Mouse (Mus musculus) right cerebral cortex, postnatal 10 days (tissue): Measurements from ENCODE around the gene BC029722.
A peak's percentile ranks its signal among the peaks of the same experiment; 100 is the strongest.

Experiments
- DNase-seq, 2 experiments: peaks; one replicate each; pipeline ENCODE4 v3.0.0; 2021; ENCODE audit warnings: low spot score in 2 of 2

Gene BC029722

GRCm38 (mm10) chr2:155818596-155819391 is 432 bp downstream of the BC029722 start:
- DNase-seq, result peak; percentile 95

DNA sequence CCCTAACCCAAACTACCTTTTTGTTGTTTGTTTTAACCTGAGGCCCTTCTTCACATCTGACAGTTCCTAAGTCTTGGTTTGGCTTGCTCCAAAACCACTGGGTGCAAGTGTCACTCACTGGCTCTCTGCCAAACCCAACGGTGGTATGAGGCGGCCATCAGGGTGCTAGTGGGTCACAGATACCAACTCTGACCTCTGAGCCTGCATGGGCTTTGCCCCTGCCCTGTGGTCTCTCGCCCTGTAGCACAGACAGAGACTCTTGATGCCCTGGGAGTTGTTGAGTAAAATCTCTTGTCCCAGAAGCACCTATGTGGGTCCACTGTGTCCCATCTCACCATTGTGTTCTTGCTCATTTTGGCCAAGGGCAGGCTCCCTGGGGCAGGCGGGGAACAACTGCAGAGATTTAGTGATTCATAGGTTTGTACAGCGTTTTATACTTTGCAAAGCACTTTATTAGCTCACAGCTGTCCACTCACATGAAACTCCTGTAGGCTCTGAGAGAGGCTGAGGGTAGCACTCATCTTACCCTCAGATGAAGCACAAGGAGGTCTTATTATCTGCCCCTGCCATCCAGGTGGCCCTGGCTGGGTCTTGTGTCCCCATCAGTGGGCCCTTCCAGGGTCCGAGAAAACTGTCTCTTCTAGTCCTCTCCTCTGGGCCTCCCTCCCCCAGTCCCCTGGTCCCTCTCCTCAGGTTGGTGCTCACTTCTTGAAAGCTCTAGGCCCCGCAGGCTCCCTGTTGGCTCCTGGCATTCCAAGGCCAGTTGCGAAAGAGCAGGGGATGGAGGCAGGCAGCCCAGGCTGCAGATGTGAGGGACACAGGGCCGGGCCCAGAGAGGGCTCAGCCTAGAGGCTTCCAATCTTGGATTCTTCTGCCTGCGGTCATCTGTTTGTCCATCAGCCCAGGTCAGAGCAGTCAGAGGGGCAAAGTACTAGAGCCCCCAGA is 1.7 kb downstream of the BC029722 start:
- DNase-seq, result no peak

DNA sequence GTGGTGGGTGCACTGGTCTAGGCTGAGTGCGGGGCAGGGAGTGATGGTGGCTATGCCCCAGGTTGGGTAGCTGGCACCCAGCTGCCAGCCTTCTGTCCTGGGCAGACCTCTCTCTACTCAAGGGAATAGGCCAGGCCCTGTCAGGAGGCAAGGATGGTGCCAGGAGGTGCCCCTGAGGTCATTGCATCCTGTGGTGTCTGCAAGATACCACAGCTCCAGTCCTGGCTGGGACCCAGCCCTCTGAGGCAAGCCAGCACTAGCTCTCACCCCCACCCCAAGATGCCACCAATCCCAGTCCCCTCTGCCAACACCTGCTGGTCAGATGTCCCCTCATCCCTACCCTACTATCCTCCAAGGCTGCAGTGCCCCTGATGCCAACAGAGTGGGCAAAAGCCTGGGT is 3.0 kb downstream of the BC029722 start:
- DNase-seq, result no peak

DNA sequence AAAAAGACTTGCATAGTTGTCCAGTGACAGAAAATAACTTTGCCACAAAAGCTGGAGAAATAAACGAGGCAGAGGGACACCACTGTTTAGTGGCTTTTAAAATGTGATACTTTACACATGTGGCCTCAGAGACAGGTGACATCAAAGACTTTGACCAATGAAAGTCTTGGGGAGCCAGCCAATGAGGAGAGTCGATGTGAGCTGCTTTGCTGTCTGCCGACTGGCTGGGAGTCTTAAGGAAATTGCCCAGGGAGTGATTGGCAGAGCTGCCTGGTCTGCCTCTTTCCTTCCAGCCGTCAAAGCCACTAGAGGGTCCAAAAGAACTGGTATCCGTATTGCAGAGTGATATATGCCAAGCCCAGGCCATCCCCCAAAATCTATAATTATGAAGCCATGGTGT is 4.4 kb downstream of the BC029722 start:
- DNase-seq, result peak; percentile 56 to 78

GRCm38 (mm10) chr2:155812637-155813036 is 6.6 kb downstream of the BC029722 start:
- DNase-seq, result no peak

GRCm38 (mm10) chr2:155811821-155812396 is 7.3 kb downstream of the BC029722 start:
- DNase-seq, result peak; percentile 85 to 86

DNA sequence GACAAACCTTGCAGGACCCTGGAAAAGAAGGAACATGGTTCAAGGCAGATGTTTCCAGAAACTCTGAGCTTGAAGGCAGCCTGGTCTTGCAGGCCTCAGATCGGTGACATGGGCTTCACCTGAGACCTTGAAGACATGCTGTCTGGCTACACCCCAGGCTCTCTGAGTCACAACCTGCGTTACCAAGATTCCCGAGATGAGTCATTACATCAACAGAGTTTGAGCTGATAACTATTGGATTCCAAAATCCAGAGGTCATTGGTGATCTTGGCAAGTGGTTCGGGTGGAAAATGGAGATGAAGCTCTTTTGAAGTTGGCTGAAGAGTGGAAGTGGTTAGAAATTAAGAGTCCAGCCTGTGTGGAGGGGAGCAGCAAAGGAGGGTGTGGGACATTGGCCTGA is 9.6 kb downstream of the BC029722 start:
- no peak for DNase-seq

DNA sequence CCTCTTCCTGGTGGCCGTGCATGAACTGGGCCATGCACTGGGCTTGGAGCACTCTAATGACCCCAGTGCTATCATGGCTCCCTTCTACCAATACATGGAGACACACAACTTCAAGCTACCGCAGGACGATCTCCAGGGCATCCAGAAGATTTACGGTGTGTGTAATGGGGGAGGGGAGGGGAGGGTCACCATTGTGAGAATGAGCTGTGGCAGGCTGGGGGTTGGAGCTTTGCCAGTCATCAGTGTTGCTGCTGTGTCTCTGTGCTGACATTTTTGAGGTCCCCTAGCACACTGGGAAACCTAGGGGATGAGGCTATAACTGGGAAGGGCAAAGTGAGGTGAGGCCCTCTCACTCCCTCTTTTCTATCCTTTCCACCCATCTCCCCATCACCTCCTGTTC is 11.8 kb downstream of the BC029722 start:
- no peak for DNase-seq

GRCm38 (mm10) chr2:155806548-155806947 is 12.7 kb downstream of the BC029722 start:
- no peak for DNase-seq

DNA sequence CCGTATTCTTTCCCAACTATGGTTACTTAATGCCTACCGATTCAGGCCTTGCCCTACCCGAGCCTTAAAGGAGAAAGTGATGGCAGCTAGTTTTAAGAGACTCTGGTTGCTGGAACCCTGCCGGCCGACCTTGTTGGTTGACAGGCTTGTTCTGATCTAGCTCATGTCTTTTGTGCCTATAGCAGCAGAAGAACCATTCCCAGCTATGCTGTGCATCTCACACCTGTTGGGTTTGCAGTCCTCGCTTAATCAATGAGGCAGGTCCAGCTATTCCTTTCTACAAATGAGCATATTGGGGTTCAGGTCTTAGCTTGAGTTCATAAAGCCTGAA is 13.3 kb downstream of the BC029722 start:
- no peak for DNase-seq

DNA sequence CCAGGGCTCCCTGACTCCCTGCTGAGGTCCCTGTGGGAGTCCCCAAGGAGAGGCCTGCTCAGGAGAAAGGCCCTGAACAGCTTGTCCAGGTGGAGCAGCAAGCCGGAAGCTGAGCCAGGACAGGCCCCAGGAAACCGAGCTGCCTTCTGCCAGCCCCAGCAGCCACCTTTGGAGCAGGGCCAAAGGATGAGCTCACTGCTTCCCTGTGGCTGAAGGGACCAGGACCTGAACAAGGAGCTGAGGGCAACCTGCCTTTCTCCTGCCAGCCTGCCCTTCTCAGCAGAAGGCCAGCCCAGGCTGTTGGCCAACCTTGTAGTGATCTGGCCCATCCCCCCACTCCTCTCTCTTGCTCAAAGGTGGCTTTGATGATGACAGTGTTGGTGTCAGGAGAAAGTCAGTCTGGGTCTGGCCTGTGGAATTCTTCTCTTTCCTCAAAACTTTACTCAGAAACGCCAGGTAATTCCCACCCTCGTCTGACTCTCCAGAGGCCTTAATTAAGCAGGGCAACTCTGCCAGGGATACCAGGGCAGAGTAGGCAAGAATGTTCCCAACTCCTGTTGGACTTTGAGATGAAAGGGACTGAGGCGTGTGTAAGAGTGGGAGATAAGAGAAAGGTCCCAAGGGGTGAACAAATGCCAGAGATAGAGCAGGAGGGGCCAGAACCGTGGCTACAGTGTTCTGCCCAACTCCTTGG is 13.8 kb downstream of the BC029722 start:
- no peak for DNase-seq

DNA sequence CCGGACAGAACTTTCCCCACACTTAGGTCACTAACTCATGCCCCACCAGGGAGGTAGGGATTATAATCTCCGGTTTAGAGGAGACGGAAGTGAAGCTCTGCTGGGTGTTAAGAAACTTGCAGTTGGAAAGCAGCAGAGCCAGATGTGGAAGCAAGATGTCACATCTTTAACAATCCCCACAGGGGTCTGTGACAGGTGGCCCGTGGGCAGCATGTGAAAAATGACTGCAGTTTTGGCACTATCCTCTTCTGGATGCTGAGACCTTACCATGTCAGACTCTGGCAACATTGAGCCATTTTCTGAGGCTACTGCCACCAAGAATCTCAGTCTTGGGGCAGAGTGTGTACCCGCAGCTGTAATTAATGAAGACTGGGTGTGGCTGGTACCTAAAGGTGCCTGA is 15.2 kb downstream of the BC029722 start:
- no peak for DNase-seq

DNA sequence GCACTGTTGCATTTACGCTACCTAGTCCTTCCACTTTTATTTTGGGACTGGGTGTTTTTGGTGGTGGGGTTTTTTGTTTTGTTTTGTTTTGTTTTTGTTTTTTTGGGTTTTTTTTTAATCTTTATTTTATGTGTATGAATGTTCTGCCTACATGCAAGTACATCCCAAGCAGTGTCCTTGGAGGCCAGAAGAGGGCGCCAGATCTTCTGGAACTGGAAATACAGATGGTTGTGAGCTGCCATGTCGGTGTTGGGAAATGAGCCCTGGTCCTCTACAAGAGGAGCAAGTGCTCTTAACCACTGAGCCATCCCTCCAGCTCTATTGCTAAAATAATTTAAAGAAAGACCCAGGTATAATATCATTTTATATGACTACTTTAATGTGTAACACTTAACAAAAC is 16.5 kb downstream of the BC029722 start:
- DNase-seq, result no peak

- DNase-seq, result no peak
These were observed 20.6 kb downstream of the BC029722 start for GRCm38 (mm10) chr2:155798613-155799012.

GRCm38 (mm10) chr2:155794674-155795445 is 24.4 kb downstream of the BC029722 start:
- DNase-seq, result no peak

- no peak for DNase-seq
These were observed 26.3 kb downstream of the BC029722 start for GRCm38 (mm10) chr2:155792899-155793298.

GRCm38 (mm10) chr2:155787949-155788931 is 31.0 kb downstream of the BC029722 start:
- no peak for DNase-seq

DNA sequence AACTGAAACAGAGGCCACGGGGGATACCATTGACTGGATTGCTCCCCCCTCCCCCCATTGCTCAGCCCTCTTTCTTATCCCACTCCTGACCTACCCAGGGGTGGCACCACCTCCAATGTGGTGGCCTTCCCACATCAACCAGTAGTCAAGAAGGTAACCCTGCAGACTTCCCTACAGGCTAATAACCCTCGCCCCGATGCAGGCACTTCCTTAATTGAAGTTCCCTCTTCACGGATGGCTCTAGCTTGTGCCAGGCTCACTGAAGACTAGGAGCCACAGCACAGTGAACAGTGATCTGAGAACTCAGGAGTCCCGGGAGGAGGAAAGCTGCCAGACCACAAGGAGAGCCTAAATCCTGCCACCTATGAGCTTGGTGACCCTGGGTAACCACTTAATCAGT is 32.3 kb downstream of the BC029722 start:
- no peak for DNase-seq

GRCm38 (mm10) chr2:155784534-155784933 is 34.7 kb downstream of the BC029722 start:
- no peak for DNase-seq

GRCm38 (mm10) chr2:155779506-155779905 is 39.7 kb downstream of the BC029722 start:
- no peak for DNase-seq
